Mouse (Mus musculus) MEL (cell line): ENCODE data around the gene Gm40193.

ENCODE experiments used
- CTCF ChIP-seq, 3 experiments: IDR thresholded peaks in 2 of 3; conservative IDR thresholded peaks in 1 of 3; 2 replicates each; pipeline ENCODE4 v1.5.1; 2011 to 2012; ENCODE audit warnings: low read length in 3 of 3, low read depth in 2 of 3, mild to moderate bottlenecking in 2 of 3, improper control_type of control experiment in 1 of 3, inconsistent platforms in 1 of 3, mixed read lengths in 1 of 3, moderate library complexity in 1 of 3; ENCODE audit not compliant: control insufficient read depth in 1 of 3, insufficient read depth in 1 of 3, poor library complexity in 1 of 3, severe bottlenecking in 1 of 3
- JUND ChIP-seq: IDR thresholded peaks from 2 replicates; pipeline ENCODE4 v1.6.1; 2011; ENCODE audit warnings: low read depth, mild to moderate bottlenecking, improper control_type of control experiment, low read length
- MAZ ChIP-seq: IDR thresholded peaks from 2 replicates; pipeline ENCODE4 v1.6.1; 2012; ENCODE audit warnings: low read depth, mild to moderate bottlenecking, inconsistent platforms, low read length, improper control_type of control experiment
- NRF1 ChIP-seq: IDR thresholded peaks from 2 replicates; pipeline ENCODE4 v1.6.1; 2014; ENCODE audit warnings: low read depth, mild to moderate bottlenecking, inconsistent platforms, low read length, improper control_type of control experiment, moderate library complexity; ENCODE audit not compliant: poor library complexity, insufficient read depth, severe bottlenecking
- POLR2AphosphoS2 ChIP-seq: IDR thresholded peaks from 2 replicates; pipeline ENCODE4 v1.6.1; 2011; ENCODE audit warnings: low read length, improper control_type of control experiment
- TCF12 ChIP-seq: IDR thresholded peaks from 2 replicates; pipeline ENCODE4 v1.6.1; 2014; ENCODE audit warnings: low read depth, mild to moderate bottlenecking, inconsistent platforms, low read length, improper control_type of control experiment, moderate library complexity
- ZNF384 ChIP-seq: IDR thresholded peaks from 2 replicates; pipeline ENCODE4 v1.6.1; 2012; ENCODE audit warnings: low read depth, mild to moderate bottlenecking, inconsistent platforms, low read length, improper control_type of control experiment

DNA sequence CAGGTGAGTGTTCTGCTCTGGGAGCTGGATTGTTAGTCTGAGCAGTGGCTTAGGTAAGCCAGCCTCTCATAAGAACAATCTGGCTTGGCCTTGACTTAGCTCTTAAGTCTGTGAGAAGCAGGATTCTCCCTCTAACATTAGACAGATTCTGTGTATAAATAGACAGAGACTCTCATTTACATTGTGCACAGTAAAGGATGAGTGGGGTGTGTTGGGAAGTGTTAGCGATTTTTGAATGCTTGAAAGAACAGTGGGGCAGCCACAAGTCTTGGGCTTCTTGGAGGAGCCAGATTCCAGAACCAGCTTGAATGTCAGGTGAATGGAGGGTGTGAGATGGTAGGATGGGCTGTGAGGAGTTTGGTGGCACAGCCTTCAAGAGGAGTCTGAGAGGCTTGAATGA is 38.9 kb upstream of the Gm40193 start:
- TF ChIP-seq CTCF (IDR thresholded peaks at IDR 0.05 in 2 of 3, conservative IDR thresholded peaks at IDR 0.05 in 1 of 3; ENCODE audit: control insufficient read depth in 1 of 3, insufficient read depth in 1 of 3, low read depth in 2 of 3, low read length in 3 of 3, poor library complexity in 1 of 3, severe bottlenecking in 1 of 3): no peak
- no peak for TF ChIP-seq ZNF384
- TF ChIP-seq POLR2AphosphoS2: no peak
- no peak for TF ChIP-seq TCF12
- no peak for TF ChIP-seq MAZ
- no peak for TF ChIP-seq JUND
- TF ChIP-seq NRF1: no peak
